Mouse (Mus musculus) right cerebral cortex, postnatal 10 days (tissue): ENCODE results near the gene Zbtb48.
"Not testable (repeated sequence)": the region's sequence is repeated elsewhere in the genome, so short reads cannot be mapped to it uniquely, and the experiment has no call there.

Source experiments
- DNase-seq, 2 experiments: peaks; one replicate each; pipeline ENCODE4 v3.0.0; 2021; ENCODE audit warnings: low spot score in 2 of 2

Gene Zbtb48

DNA sequence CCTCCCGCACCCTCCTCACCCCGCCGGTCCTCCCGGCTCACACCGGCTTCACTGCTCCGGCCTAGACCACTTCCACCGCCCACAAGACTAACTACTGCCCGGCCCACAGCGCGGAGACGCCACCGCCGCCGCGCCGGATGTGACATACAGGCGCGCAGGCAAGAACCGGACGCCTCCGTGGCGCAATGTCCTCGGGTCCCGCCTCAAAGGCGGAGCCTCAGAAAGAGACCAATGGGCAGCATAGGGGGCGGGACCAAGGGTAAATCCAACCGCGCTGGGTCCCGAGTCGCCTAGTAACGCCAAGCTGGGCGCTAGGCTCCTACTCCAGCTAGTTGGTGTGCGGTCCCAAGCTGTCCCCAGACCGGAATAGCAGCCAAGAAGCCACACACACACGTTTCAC lies at the start of gene Zbtb48:
Gene Zbtb48 (minus strand): TSS at position 148 of the 400 bp plus-strand sequence.
- DNase-seq = peak; percentile 98 to 99

DNA sequence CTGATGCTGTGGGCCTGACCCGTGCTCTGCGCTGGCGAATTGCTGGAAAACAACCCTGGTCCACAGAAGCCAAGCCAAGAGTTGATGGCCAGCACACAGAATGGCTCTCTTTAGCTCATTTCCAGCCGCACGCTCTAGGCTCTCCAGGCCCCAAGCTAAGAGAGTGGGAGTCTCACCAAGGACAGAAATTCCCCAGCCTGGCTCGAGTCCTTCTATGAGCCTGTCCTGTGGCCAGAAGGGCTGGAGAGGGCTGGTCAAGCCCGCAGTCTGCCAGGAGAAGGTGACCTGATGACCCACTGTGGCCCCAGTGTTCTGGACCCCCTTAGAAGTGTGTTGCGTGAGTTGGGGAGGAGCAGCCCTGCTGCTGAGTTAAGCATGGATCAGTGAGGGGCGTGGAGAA lies 49.7 kb upstream of the Zbtb48 start:
- no peak for DNase-seq

DNA sequence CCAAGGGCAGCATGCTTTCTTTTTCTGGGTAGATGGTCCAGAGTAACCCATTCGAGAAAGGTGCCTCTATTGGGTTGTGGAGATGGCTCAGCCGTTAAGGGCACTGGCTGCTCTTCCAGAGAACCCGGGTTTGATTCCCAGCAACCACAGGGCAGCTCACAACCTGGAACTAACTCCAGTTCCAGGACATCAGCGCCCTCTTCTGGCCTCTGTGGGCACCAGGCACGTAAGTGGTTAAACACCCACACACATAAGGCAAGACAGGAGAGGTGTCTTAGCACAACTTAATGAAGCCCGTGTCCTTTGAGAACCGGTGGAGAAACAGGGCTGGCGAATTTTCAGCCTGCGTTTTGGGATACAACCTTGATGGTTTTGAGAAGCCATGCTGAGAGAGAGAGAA lies 47.1 kb upstream of the Zbtb48 start:
- no peak for DNase-seq

DNA sequence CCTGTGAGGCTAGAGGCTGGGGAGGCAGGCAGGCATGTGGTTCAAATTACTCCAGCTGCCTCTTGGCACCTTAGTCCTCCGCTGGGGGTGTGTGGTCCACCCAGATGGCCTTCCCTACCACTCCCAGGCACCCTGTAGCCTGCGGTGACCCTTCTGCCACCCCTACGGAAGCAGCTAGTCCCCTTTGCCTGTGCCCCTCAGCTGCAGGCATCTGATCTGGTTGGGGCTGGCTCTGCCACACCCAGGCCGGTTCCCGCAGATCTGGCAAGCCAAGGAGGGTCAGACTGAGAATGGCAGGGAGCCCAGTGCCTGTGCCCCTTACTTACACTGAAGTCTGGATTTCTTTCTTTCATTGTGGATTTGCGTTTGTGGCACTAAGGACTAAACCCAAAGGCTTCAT lies 46.2 kb upstream of the Zbtb48 start:
- DNase-seq = no peak

DNA sequence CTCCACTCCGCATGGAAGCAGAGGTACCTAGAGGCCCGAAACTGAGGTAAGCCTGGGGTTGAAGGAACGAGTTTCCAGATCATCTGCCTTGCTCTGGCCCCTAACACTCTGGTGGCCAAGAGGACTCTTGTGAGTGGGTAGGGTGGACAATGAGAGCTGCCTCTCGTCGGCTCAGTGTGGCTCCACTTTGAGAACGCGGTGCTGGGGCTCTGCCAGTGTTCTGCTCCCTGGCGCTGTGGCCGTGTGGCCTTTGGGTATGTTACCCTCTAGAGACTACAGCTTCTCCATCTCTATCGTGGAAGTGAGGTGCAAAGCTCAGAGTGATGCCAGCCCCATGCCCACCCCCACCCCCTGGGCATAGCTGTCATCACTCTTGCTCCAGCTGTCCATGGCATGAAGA lies 45.2 kb upstream of the Zbtb48 start:
- DNase-seq = no peak

DNA sequence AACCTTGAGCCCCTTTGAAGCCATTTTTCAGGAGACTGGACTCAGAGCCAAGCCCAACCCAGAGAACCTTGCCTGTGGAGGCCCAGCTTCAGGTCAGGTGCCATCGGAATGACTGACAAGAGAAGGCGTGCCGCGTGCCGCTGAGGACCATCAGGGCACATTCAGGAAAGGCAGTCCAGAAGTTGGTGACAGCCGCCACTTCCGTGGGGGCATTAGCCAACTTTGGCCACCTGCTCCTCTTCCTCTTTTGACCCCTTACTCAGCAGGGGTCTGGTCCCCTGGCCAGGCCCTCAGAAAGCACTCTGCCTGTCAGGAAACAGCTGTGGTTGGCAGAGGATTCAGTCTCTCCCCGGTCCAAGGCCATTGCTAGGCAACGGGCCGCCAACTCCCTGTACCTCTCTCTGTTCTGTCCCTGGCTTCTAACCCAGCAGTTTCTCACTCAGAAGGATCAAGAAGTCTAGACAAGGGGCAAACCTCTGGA lies 44.7 kb upstream of the Zbtb48 start, which contains the start of gene Plekhg5:
Gene Plekhg5 (plus strand): TSS at position 378 of the 481 bp plus-strand sequence.
- DNase-seq = peak; percentile 68 to 76

DNA sequence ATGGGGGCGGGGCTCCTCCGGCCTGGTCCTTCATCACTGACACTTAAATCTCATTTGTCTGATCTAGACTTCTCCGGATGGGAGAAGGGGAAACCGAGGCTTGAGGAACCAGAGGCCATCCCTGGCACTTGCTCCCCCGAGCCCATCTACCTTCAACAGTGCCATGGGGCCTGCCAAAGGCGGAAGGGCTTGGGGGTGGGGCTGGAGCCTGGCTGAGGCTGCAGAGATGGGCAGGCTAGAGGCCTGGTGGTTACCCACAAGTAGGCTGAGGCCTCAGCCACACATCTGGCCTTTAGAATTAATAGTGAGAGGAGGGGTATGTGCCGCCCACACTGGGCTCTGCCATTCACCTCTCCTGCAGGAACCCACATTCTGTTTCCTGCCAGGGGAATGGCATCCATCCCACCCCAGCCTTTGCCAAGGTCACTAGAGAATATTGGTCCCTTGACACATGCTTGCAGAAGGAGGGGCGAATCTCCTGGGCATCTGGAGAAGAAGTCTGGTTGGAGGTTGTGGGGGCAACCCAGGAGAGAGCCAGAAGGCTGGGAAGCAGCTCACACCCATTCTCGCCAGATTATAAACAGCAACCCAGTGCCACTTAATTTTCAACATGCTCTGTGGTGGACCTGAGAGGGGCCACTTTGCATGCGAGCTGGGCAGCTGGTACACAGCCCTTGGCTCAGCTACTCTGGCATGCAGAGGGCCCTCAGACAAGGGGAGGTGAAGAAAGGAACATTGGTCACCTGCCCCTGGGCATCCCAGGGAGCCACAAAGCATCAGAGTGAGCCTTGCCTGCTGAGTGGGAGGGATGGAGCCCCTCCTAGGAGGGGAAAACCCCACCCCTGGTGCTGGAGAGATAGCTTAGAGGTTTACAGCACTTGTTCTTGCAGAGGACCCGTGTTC lies 43.3 kb upstream of the Zbtb48 start:
- no peak for DNase-seq

DNA sequence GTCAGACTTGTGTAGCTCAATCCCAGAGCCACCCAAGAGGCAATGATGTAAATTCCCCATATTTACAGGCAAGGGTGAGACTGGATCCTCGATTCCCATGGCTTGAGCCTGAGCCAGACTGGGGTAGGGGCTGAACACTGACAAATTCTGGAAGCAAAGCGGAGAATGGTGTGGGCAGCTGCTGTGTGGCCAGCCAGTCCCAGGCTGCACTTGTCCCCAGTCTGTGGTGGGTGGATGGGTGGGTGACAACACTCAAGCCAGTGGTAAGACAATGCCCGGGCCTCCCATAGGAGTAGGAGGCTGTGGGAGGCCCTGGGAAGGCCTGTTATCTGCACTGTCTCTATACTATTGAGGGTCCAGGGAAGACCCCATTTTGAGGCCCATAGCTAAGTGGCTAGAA lies 41.8 kb upstream of the Zbtb48 start:
- DNase-seq = no peak

DNA sequence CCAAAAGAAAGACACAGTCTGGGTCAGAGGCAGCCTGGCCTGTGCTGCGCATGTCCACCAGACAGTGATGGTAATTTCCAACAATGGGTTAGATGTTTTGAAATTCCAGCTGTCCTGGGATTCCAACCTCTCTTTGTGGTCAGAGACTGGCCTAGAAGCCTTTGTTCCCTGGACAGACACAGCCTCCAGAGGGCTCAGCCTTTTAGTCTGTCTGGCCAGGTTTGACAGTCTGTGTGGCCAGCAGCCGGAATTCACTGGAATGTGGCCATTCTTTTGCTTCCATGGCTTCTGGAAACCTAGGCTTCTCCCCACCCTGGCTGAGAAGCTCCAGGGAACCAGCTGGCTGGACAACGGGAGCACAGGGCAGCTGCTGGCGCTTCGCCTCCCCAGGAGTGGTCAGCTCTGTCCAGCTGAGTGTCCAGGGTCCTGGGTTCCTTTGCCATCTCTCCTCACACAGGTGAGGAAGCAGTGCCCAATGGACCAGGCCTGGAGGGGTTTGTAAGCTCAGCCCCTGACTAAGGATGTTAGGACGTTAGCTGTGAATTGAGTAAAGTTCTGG lies 40.8 kb upstream of the Zbtb48 start:
- no peak for DNase-seq

DNA sequence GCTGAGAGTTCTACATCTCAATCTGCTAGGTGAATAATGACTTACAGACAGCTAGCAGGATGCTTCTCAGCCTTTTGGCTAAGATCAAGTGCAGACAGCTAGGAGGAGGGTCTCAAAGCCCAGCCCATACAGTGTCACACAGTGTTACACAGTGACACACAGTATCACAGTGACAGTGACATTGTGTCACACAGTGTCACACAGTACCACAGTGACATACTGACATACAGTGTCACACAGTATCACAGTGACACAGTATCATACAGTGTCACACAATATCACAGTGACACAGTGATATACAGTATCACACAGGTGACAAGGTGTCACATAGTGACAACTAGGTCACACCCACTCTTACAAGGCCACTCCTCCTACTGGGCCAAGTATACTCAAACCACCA lies 39.8 kb upstream of the Zbtb48 start:
- DNase-seq = no peak

DNA sequence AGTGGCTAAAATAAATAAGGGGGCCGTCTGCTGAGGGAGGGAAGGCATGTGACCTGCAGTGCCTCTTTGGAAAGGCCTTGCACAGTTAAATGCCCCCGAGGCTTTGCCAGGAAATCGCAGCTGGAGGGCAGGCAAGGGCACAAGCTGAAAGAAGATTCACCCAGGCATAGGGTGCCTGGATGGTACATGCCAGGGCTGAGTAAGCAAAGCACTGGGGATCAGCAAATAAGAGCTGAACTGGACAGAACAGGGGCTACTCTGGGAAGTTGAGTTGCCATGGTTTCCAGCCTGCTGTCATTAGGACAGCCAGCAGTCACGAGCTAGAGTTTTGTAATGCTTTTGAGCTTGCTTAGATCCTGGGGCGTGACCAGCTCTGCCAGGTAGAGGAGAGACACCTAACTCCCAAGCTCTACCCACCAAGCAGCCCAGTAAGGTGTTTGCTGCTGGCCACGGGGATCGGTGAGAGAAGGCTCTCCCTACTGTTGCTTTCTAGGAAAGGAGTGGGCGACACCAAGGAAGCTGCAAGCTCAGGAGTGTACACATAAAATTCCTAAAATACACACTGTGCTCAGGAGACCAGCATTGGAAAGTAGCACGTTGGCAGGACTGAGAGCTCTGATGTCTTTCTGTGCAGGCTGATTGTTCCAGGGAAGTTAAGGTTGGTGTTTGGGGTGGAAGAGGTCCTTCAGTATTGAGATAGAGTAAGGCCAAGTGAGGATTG lies 35.1 kb upstream of the Zbtb48 start:
- peak in 1 of 2 experiments; percentile 49 for DNase-seq

DNA sequence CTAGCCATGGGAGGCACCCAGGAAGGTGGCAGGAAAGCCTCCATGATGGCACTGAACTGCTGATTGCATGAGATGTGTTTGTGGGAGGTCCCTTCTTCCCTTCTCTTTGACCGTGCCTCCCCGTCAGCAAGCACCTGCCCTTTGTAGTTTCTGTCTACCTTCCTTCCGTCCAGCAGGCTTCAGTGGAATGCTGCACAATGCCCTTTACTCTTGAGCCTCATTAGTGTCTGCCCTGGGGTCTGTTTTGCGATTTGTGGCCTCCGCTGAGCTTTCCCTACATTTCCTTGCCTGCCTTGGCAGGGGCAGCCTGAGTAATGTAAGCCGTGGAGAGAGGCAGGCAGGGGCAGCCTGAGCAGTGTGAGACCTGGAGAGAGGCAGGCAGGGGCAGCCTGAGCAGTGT lies 17.1 kb upstream of the Zbtb48 start:
- no peak for DNase-seq

DNA sequence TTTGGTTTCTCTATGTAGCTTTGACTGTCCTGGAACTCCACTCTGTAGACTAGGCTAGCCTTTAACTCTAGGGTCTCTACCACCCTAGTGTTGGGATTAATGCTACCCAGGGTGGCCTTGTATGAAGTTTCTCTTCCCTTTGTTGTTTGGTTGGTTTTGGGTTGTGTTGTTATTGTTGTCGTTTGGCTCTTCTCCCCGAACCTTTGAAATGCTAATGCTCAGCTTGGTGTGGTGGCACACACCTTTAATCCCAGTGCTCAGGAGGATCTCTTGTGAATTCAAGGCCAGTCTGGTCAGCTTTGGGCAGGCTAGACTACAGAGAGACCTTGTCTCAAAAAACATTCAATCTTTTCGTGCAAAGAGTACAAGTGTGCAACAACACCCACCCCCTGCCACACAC lies 15.7 kb upstream of the Zbtb48 start:
- DNase-seq = no peak

DNA sequence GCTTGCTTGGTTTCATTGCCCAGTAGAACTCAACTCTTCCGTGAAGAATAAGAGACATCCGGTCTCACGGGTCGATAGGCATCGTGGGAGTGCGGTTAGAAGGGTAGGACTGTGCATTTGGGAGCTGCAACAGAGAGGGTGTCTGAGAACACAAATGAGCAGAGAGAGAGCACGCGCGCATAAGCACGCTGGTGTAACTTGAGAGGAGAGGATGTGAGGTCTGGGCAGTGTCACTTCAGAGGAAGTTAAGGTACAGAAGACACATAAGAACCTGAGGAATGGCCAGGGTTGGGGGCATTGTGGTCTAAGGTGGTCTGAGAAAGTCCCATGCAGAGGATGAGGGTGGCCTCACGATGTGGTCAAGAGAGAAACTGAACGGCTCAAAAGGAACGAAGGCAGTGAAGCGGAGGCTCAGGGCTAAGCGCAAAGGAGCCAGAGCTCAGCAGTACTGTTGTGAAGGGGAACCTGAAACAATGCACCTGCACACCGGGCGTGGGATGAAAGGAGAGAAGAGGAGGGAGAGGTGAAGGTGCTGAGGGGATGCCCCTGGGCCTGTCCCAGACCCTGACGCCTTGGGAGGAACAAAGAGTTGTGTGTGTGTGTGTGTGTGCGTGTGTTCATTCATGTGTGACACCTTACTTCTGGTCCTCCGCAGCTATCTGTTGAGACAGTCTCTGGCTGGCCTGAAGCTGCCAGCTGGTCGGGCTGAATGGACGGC lies 14.6 kb upstream of the Zbtb48 start:
- DNase-seq = no peak

DNA sequence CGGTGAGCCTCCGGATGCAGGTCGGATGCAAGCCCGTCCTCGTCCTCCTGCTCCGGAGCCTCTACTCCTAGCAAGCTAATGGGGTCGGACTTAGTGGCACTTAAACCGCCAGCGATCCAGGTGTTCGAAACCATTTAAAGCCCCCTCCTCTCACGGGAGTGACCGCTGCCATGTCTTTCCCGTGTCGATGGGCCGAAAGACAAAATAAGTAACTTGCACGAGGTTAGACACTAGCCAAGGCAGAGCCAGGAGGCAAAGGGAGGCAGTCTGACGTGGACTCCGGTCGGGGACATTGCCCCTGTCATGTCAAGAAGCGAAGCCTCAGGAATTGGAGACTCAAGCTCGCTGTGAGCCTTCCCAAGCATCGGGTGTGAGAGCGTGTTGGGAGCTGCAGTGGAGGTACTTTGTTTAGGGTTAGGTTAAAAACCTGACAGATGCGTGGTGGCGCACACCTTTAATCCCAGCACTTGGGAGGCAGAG lies 12.4 kb upstream of the Zbtb48 start:
- DNase-seq = no peak

DNA sequence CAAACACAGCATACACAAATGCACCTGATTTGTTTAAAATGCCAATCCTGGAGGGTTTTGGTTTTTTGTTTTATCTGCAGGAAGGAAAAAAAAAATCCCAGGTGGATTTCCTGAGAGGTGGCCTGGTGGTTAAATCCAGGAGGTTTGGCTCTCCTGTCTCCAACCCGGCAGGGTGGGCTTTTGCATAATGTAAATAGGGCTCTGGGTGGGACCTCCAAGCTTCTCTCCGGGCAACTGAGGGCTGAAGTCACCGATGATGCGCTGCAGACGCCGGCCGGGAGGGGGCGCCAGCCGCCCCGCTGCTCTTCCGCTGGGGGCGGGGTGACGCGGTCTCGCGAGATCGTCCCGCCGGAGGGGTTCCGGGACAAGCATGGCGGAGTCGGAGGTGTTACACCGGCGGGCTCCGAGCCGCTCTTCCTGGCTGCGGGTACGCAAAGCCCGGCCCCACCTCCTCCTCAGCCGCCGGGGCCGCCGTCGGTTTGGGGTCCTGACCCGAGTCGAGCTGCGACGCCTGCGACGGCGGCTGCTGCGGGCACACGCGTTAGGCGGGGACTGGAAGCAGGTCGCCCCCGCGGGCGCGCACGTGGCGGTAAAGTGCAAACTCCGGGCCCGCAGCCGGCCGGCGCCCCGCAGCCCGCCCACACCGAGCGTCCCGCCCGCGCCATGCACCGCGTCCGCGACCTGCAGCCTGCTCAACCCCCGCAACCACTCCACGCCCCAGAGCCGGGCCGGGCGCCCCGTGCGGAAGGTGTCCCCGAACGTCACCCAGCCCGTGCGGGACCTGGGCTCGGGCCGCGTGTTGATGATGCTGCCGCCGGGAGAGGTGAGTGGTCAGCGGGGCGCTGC lies 11.7 kb upstream of the Zbtb48 start, which contains the start of gene Nol9:
Gene Nol9 (plus strand): TSS at position 337 of the 846 bp plus-strand sequence.
- peak; percentile 93 to 96 for DNase-seq

DNA sequence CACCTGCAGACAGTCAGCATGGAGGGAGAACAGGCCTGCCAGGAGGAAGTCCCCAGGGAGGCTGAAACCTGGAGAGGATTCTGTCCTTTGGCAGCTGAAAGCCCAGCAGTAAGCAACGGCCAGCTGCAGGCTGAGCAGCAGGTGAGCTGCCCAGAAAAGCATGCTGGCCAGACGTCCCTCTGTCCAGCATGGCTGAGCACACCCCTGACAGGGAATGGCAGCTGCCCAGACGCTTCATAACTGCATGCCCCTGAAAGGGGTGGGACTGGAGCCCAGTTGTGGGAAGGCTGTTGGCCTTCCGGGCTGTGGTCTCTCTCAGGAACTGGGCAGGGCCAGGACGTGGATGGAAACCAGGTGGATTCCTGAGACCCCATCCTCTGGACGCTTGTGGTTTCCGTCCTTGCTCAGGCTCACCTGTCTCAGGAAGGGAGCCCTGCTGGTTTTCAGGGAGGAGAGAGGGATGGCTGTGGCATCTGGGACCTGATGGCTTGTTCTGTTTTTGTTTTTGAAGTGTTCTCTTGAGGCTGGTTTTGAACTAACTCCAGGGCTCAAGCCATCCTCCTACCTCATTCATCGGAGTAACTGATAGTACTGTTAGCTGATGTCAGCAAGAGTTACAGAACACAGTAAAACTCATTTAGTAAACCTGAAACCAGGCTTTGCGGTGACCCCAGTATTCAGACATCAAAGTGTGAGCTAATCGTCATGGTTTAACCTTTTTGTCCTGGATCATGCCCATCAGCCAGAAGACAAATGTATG lies 10.9 kb upstream of the Zbtb48 start, which contains the start of gene Tas1r1:
Gene Tas1r1 (minus strand): TSS at position 344 of the 760 bp plus-strand sequence.
- no peak for DNase-seq

DNA sequence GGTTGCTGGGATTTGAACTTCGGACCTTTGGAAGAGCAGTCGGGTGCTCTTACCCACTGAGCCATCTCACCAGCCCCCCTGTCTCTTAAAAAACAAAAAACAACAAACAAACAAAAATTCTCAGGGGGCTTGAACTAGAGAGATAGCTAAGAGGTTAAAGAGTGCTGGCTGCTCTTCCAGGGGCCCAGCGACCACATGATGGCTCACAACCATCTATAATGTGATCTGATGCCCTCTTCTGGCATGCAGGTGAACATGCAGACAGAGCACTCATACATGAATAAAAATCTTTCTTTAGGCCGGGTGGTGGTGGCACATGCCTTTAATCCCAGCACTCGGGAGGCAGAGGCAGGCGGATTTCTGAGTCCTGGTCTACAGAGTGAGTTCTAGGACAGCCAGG lies 9.0 kb upstream of the Zbtb48 start:
- DNase-seq = not testable (repeated sequence)

DNA sequence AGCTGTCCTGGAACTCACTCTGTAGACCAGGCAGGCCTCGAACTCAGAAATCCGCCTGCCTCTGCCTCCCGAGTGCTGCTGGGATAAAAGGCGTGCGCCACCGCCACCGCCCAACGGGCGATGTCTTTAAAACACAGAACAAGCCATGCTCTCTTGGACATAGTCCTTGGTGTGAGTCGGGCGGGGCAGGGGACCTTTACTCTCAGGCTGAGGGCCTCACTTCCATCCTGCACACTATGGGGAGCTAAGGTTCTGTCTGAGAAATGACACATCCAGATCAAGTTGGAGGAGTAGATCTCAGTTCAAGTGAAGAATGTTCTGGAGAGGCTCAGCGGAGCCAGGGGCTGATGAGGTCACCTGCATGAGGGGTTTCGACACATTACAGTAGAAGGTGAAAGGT lies 5.5 kb upstream of the Zbtb48 start:
- DNase-seq = no peak

DNA sequence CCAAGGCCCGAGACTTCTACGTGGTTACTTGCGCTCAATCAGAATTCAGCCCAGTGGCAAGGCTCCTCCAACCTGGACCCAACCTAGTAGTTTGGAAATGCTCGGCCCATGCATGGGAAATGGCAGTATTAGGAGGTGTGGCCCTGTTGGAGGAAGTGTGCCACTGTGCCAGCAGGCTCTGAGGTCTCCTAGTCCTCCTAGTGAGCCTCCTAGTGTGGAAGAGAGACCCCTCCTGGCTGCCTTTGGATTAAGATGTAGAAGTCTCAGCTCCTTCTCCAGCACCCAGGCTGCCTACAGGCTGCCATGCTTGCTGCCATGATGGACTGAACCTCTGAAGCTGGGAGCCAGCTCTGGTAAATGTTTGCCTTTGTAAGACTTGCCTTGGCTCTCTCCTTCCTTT lies 2.5 kb upstream of the Zbtb48 start:
- peak in 1 of 2 experiments; percentile 66 for DNase-seq
